Mouse (Mus musculus): ENCODE results near the gene Gm8271.
"Not testable (repeated sequence)": the region's sequence is repeated elsewhere in the genome, so short reads cannot be mapped to it uniquely, and the experiment has no call there.

Gm8271 gene

GRCm38 (mm10) chr14:5185493-5185892 is at the start of gene Gm8271:
Gene Gm8271 (plus strand): TSS chr14:5185793.
- not testable (repeated sequence) for DNase-seq (ENCODE audit: low spot score)

DNA sequence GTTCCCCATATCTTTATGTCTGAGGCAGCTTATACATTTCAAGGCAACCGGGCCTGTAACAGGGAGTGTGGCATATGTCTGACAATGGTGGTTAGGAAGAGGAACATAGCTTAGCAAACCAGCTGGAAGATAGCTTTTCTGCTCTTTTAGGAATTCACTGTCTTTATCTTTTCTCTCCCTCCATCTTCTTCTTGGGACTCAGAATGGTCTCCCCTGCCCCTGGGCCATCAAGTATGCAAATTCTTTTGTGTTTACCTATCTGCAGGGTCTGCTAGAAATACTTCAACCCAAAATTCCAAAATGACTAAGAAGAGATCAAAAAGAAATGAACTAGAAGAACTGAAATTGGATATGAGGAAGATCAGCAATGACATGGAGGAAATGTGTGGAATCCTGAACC is 21.4 kb upstream of the Gm8271 start, which contains the start of gene Gm3317:
TSS of gene Gm3317 (plus strand) at position 301 of the 400 bp plus-strand sequence.
- not testable (repeated sequence) for DNase-seq (ENCODE audit: low spot score)

Data from ovary, postnatal 36 days (tissue).